Mouse (Mus musculus) myocyte (in vitro differentiated cells): ENCODE measurements around the gene Gm20388.

Source experiments
- CEBPB ChIP-seq: IDR thresholded peaks from 2 replicates; pipeline ENCODE4 v1.6.1; 2011; ENCODE audit warnings: mild to moderate bottlenecking, moderate library complexity; ENCODE audit not compliant: poor library complexity, insufficient read depth, severe bottlenecking
- POLR2A ChIP-seq: IDR thresholded peaks from one replicate; pipeline ENCODE4 v1.6.1; 2011; ENCODE audit warnings: low read depth, mild to moderate bottlenecking, control low read depth, moderate library complexity; ENCODE audit not compliant: insufficient read length
- POLR2AphosphoS2 ChIP-seq: IDR thresholded peaks from one replicate; pipeline ENCODE4 v1.6.1; 2011; ENCODE audit warnings: low read depth, control low read depth; ENCODE audit not compliant: insufficient read length
- SRF ChIP-seq: IDR thresholded peaks from one replicate; pipeline ENCODE4 v1.6.1; 2011; ENCODE audit warnings: low read depth; ENCODE audit not compliant: control insufficient read depth, insufficient read length
- TCF12 ChIP-seq: IDR thresholded peaks from one replicate; pipeline ENCODE4 v1.6.1; 2011; ENCODE audit warnings: mild to moderate bottlenecking, control low read depth; ENCODE audit not compliant: poor library complexity, insufficient read depth, severe bottlenecking
- USF1 ChIP-seq: IDR thresholded peaks from one replicate; pipeline ENCODE4 v1.6.1; 2011; ENCODE audit warnings: low read depth, mild to moderate bottlenecking, control low read depth, moderate library complexity

DNA sequence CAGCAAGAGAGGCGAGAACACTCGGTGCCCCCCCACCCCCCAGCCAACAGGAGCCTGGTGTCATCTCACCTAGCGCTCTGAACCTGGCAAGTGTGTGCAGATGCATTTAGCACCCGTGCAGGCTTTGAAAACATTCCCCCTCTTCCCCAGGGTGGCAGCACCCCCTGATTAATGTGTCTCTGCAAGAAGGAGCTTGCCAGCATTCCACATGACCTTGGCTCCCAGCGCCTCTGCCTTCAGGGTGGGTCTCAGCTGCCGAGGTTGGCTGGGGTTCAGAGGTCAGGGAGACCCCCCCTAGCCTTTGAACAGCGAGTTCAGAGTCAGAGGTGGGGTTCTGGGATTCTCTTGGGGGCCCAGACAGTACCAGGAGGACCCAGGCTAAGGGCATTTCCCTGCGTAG, 601.1 kb downstream of the Gm20388 start:
- no peak for TF ChIP-seq CEBPB
- no peak for TF ChIP-seq USF1
- TF ChIP-seq POLR2A: no peak
- TF ChIP-seq SRF: no peak
- no peak for TF ChIP-seq TCF12
- no peak for TF ChIP-seq POLR2AphosphoS2
